Mouse (Mus musculus): ENCODE measurements at regions not wholly inside any gene's neighbourhood (a gene's known extent, or its start where the extent isn't known, plus 50 kb on each side); places are given as distances from the start of the nearest gene placed in this dataset.

DNA sequence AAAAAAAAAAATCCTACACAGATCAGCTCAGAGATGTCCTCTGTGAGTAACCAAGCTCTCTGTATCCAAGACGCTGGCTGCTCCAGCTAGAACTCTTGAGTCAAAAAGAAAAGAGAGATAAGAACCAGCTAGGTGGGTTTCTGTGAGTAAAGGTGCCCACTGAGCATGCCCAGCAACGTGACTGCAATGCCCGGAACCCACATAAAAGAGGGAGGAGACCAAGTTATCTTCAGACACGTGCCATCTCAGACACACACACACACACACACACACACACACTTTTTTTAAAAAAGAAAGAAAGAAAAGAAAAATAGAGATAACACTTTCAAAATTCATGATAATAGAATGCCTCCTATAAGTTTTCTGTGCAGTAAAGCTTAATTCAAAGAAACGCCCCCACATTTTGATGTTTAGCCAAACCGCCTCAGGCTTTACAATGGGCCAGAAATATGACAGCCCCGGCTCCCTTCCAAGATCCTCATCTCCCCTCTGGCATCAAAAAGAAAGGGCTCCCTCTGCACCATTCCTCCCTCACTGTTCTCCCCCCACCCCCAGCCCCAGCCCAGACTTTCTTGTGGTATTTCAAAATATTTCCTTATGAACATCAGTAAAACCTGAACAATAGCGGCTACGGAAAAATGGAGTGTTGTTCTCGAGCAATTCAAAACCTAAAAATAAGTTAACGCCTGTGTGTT is 124.8 kb downstream of the Sp3 start:
- H3K27ac ChIP-seq, result no peak overlapping the region
- no peak overlapping the region for H3K4me3 ChIP-seq
- no peak overlapping the region for H3K9ac ChIP-seq (ENCODE audit: low read depth, low read length)
- 53% methylated on average over 11 of the region's 11 CpGs for whole genome bisulfite sequencing
- no peak for DNase-seq
- no peaks in the 10 kb centered on the region for H3K36me3 ChIP-seq (ENCODE audit: control insufficient read depth, insufficient read depth, low read length)
- no peaks in the 10 kb centered on the region for H3K4me1 ChIP-seq (ENCODE audit: control insufficient read depth, insufficient read depth, low read length)
- no peaks in the 10 kb centered on the region for H3K27me3 ChIP-seq (ENCODE audit: control insufficient read depth, insufficient read depth, low read length)
- TF ChIP-seq CTCF (IDR thresholded peaks at IDR 0.05) (no peak), EP300 (IDR thresholded peaks at IDR 0.05; ENCODE audit: insufficient read depth, low read depth, low read length) (no peak), POLR2A (IDR thresholded peaks at IDR 0.05; ENCODE audit: insufficient read depth, low read depth, low read length) (no peak)
- H3K79me2 ChIP-seq (replicated peaks; ENCODE audit: control insufficient read depth, insufficient read depth, low read length), result no peaks in the 10 kb centered on the region
- intact Hi-C loops (cut with DNase I), result no loop called here

- Histone ChIP-seq H3K9ac (ENCODE audit: low read depth, low read length) (no peak overlapping the region), H3K4me1 (ENCODE audit: control insufficient read depth, insufficient read depth, low read length) (no peaks in the 10 kb centered on the region), H3K27me3 (ENCODE audit: control insufficient read depth, insufficient read depth, low read length) (no peaks in the 10 kb centered on the region), H3K79me2 (replicated peaks; ENCODE audit: control insufficient read depth, insufficient read depth, low read length) (no peaks in the 10 kb centered on the region), H3K4me3 (no peak overlapping the region), H3K27ac (no peak overlapping the region), H3K36me3 (ENCODE audit: control insufficient read depth, insufficient read depth, low read length) (no peaks in the 10 kb centered on the region)
- 78% methylated on average over 13 of the region's 13 CpGs for WGBS
- intact Hi-C loops (cut with DNase I), result no loop called here
- DNase-seq, result no peak
- TF ChIP-seq POLR2A (IDR thresholded peaks at IDR 0.05; ENCODE audit: insufficient read depth, low read depth, low read length) (no peak), EP300 (IDR thresholded peaks at IDR 0.05; ENCODE audit: insufficient read depth, low read depth, low read length) (no peak), CTCF (IDR thresholded peaks at IDR 0.05) (no peak)
Observed at GRCm38 (mm10) chr2:72855971-72856755, 124.1 kb downstream of the Sp3 start.

DNA sequence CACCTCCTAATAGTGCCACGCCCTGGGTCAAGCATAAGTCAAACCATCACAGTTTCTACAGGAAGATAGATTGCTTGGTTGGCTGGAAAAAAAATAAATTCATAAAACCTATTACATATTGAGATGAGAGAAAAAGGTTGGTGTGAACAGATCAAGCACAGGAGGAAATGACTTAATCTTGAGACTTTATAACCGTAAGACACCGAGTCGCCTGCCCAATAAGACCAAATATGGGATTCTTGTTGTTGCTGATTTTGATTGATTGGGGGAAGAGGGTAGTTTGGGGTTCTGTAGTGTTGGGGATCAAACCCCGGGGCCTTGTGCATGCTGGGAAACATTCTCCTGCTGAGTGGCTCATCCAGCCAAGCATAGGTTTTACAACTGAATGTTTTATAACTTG is 122.9 kb downstream of the Sp3 start:
- no peaks in the 10 kb centered on the region for H3K4me1 ChIP-seq (ENCODE audit: control insufficient read depth, insufficient read depth, low read length)
- H3K27ac ChIP-seq, result no peak overlapping the region
- WGBS, result 92% methylated on average over 5 of the region's 5 CpGs
- TF ChIP-seq EP300 (IDR thresholded peaks at IDR 0.05; ENCODE audit: insufficient read depth, low read depth, low read length) (no peak), POLR2A (IDR thresholded peaks at IDR 0.05; ENCODE audit: insufficient read depth, low read depth, low read length) (no peak), CTCF (IDR thresholded peaks at IDR 0.05) (no peak)
- H3K4me3 ChIP-seq, result no peak overlapping the region
- intact Hi-C loops (cut with DNase I), result no loop called here
- H3K36me3 ChIP-seq (ENCODE audit: control insufficient read depth, insufficient read depth, low read length), result no peaks in the 10 kb centered on the region
- no peaks in the 10 kb centered on the region for H3K79me2 ChIP-seq (replicated peaks; ENCODE audit: control insufficient read depth, insufficient read depth, low read length)
- no peak for DNase-seq
- H3K9ac ChIP-seq (ENCODE audit: low read depth, low read length), result no peak overlapping the region
- no peaks in the 10 kb centered on the region for H3K27me3 ChIP-seq (ENCODE audit: control insufficient read depth, insufficient read depth, low read length)

DNA sequence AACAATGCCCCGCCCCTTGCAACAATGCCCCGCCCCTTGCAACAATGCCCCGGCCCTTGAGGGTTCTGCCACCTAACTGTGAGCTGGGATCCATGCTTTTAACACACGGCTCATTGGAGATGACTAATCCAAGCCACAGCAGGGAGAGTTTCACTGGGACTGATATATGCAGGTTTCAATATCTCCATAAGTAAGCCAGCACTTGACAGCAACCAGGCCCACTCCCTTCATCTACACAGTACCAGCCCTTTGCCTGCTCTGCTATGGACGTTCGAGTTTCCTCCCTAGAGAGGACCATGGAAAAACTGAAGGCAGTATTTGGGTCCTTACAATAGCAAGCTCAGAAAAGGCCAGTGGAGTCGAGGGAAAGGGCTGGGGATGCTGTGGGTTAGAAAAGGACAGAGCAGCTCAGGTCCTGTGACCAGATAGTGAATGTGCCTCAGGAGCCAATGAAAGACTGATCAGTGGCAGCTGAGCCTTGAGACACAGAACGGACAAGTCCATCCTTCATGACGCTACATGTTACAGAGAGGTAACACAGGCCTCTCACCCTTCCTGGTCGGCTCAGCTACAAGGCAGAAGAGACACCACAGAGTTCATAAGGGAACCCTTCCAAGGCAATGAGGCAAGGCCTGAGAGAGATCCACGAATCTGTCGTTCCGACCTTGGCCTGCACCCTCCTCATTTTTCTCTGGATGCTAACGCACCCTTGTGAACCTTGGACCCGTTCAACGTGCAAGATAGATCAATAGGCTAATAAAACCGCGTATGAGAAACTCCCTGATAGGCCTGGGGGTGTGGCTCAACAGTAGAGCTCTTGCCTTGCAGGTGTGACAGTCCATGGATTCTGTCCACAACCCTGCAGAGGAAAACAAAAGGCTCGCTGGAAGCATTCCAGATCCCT is 114.5 kb downstream of the Sp3 start:
- H3K27ac ChIP-seq, result no peak overlapping the region
- no peaks in the 10 kb centered on the region for H3K4me1 ChIP-seq (ENCODE audit: control insufficient read depth, insufficient read depth, low read length)
- no peaks in the 10 kb centered on the region for H3K79me2 ChIP-seq (replicated peaks; ENCODE audit: control insufficient read depth, insufficient read depth, low read length)
- TF ChIP-seq EP300 (IDR thresholded peaks at IDR 0.05; ENCODE audit: insufficient read depth, low read depth, low read length), result no peak
- no peak overlapping the region for H3K4me3 ChIP-seq
- intact Hi-C loops (cut with DNase I), result no loop called here
- H3K27me3 ChIP-seq (ENCODE audit: control insufficient read depth, insufficient read depth, low read length), result no peaks in the 10 kb centered on the region
- WGBS, result 61% methylated on average over 19 of the region's 19 CpGs
- H3K9ac ChIP-seq (ENCODE audit: low read depth, low read length), result no peak overlapping the region
- DNase-seq, result no peak
- no peaks in the 10 kb centered on the region for H3K36me3 ChIP-seq (ENCODE audit: control insufficient read depth, insufficient read depth, low read length)

- no peaks in the 10 kb centered on the region for H3K4me1 ChIP-seq (ENCODE audit: control insufficient read depth, insufficient read depth, low read length)
- 82% methylated on average over 2 of the region's 2 CpGs for WGBS
- no peak overlapping the region for H3K9ac ChIP-seq (ENCODE audit: low read depth, low read length)
- no peak overlapping the region for H3K27ac ChIP-seq
- H3K27me3 ChIP-seq (ENCODE audit: control insufficient read depth, insufficient read depth, low read length), result no peaks in the 10 kb centered on the region
- intact Hi-C loops (cut with DNase I), result no loop called here
- TF ChIP-seq EP300 (IDR thresholded peaks at IDR 0.05; ENCODE audit: insufficient read depth, low read depth, low read length) (no peak), POLR2A (IDR thresholded peaks at IDR 0.05; ENCODE audit: insufficient read depth, low read depth, low read length) (no peak), CTCF (IDR thresholded peaks at IDR 0.05) (no peak)
- H3K36me3 ChIP-seq (ENCODE audit: control insufficient read depth, insufficient read depth, low read length), result no peaks in the 10 kb centered on the region
- H3K79me2 ChIP-seq (replicated peaks; ENCODE audit: control insufficient read depth, insufficient read depth, low read length), result no peaks in the 10 kb centered on the region
- H3K4me3 ChIP-seq, result no peak overlapping the region
- DNase-seq, result no peak
Observed at GRCm38 (mm10) chr2:72866366-72866688, 113.9 kb downstream of the Sp3 start.
